Mouse (Mus musculus): ENCODE measurements around the gene Vmn1r195. TPM values are rescaled to one million over a fixed set of nuclear protein-coding genes. Genes with fewer than 3 reads are reported as not detected.

Gene Vmn1r195
- polyA plus RNA-seq, 1 experiment from 2014 or later, result not detected

Other genes starting within 250 kb of the Vmn1r195 start
- 8.0 and 8.3 TPM in 2 replicates for gene Hist1h2ah, start 235.0 kb upstream of the Vmn1r195 start, polyA plus RNA-seq (2016; fragmentation: Nextera tagmentation; extraction: Ambion mirVana)
- gene Hist1h2bk, start 234.7 kb upstream of the Vmn1r195 start, polyA plus RNA-seq (2016; fragmentation: Nextera tagmentation; extraction: Ambion mirVana), result 19.4 and 20.1 TPM in 2 replicates
- 26.8 and 29.2 TPM in 2 replicates for gene Hist1h4i, start 229.2 kb upstream of the Vmn1r195 start, polyA plus RNA-seq (2016; fragmentation: Nextera tagmentation; extraction: Ambion mirVana)
- 117 and 124 TPM in 2 replicates for gene Hist1h2ag, start 227.6 kb upstream of the Vmn1r195 start, polyA plus RNA-seq (2016; fragmentation: Nextera tagmentation; extraction: Ambion mirVana)
- 15.2 and 17.7 TPM in 2 replicates for gene Hist1h2bj, start 227.3 kb upstream of the Vmn1r195 start, polyA plus RNA-seq (2016; fragmentation: Nextera tagmentation; extraction: Ambion mirVana)
- not detected in 2 replicates for gene Vmn1r188, start 186.1 kb upstream of the Vmn1r195 start, polyA plus RNA-seq (2016; fragmentation: Nextera tagmentation; extraction: Ambion mirVana)
- gene Vmn1r189, start 164.7 kb upstream of the Vmn1r195 start, polyA plus RNA-seq (2016; fragmentation: Nextera tagmentation; extraction: Ambion mirVana), result not detected in 2 replicates
- not detected in 2 replicates for gene Vmn1r191, start 86.6 kb upstream of the Vmn1r195 start, polyA plus RNA-seq (2016; fragmentation: Nextera tagmentation; extraction: Ambion mirVana)
- not detected in 2 replicates for gene Vmn1r192, start 79.4 kb upstream of the Vmn1r195 start, polyA plus RNA-seq (2016; fragmentation: Nextera tagmentation; extraction: Ambion mirVana)
- not detected in 2 replicates for gene Vmn1r193, start 47.4 kb upstream of the Vmn1r195 start, polyA plus RNA-seq (2016; fragmentation: Nextera tagmentation; extraction: Ambion mirVana)
- not detected in 2 replicates for gene Vmn1r194, start 26.3 kb upstream of the Vmn1r195 start, polyA plus RNA-seq (2016; fragmentation: Nextera tagmentation; extraction: Ambion mirVana)
- not detected in 2 replicates for gene Vmn1r196, start 19.4 kb downstream of the Vmn1r195 start, polyA plus RNA-seq (2016; fragmentation: Nextera tagmentation; extraction: Ambion mirVana)
- gene Vmn1r197, start 54.1 kb downstream of the Vmn1r195 start, polyA plus RNA-seq (2016; fragmentation: Nextera tagmentation; extraction: Ambion mirVana), result not detected in 2 replicates
- gene Vmn1r198, start 79.8 kb downstream of the Vmn1r195 start, polyA plus RNA-seq (2016; fragmentation: Nextera tagmentation; extraction: Ambion mirVana), result not detected in 2 replicates
- gene Vmn1r199, start 109.3 kb downstream of the Vmn1r195 start, polyA plus RNA-seq (2016; fragmentation: Nextera tagmentation; extraction: Ambion mirVana), result not detected in 2 replicates
- not detected in 2 replicates for gene Vmn1r200, start 119.9 kb downstream of the Vmn1r195 start, polyA plus RNA-seq (2016; fragmentation: Nextera tagmentation; extraction: Ambion mirVana)
- not detected in 2 replicates for gene Vmn1r201, start 201.4 kb downstream of the Vmn1r195 start, polyA plus RNA-seq (2016; fragmentation: Nextera tagmentation; extraction: Ambion mirVana)
- gene Vmn1r202, start 234.9 kb downstream of the Vmn1r195 start, polyA plus RNA-seq (2016; fragmentation: Nextera tagmentation; extraction: Ambion mirVana), result not detected in 2 replicates
- not detected in 2 replicates for gene Vmn1r203, start 247.6 kb downstream of the Vmn1r195 start, polyA plus RNA-seq (2016; fragmentation: Nextera tagmentation; extraction: Ambion mirVana)

Measured in embryonic facial prominence, embryonic 12.5 days (tissue).